Mouse (Mus musculus) left cerebral cortex, postnatal 10 days (tissue): ENCODE data around the gene Txk. TPM values are rescaled to one million over a fixed set of nuclear protein-coding genes. Genes with fewer than 3 reads are reported as not detected.
A peak's percentile ranks its signal among the peaks of the same experiment; 100 is the strongest.

Experiments used
- DNase-seq, 2 experiments: peaks; one replicate each; pipeline ENCODE4 v3.0.0; 2021 to 2022; ENCODE audit warnings: low spot score in 2 of 2, mixed read lengths in 1 of 2; ENCODE audit errors: extremely low spot score in 1 of 2
- intact Hi-C: fragments of 180-260 bp; cut with DNase I; formaldehyde crosslinking; loops from one replicate; pipeline ENCODE4 v1.15.1; 2025
- total RNA-seq, 2 experiments: library from RNA; stranded (reverse); gene quantifications; 2 replicates each; pipeline ENCODE4 v1.2.3; 2021

The Txk gene
- total RNA-seq, 2 experiments from 2014 or later = 0.49 to 0.56 TPM

GRCm38 (mm10) chr5:72656270-72656791 is 96.2 kb downstream of the Txk start:
- intact Hi-C loops = no loop called here

GRCm38 (mm10) chr5:72653068-72653674 is 99.4 kb downstream of the Txk start:
- intact Hi-C loops = no loop called here
- DNase-seq = no peak

More at GRCm38 (mm10) chr5:72656270-72656791, 96.2 kb downstream of the Txk start:
- DNase-seq = no peak

GRCm38 (mm10) chr5:72648987-72649735 is 103.4 kb downstream of the Txk start:
- intact Hi-C loops = no loop called here
- DNase-seq = no peak

- intact Hi-C loops = no loop called here
Observed at GRCm38 (mm10) chr5:72647958-72648595, 104.5 kb downstream of the Txk start.

GRCm38 (mm10) chr5:72647418-72647907 is 105.1 kb downstream of the Txk start, which contains the start of gene Nipal1:
Gene Nipal1, plus strand, starts transcription at chr5:72647795.
- intact Hi-C loops = no loop called here
- peak in 1 of 2 experiments; percentile 53 for DNase-seq

More at GRCm38 (mm10) chr5:72647958-72648595, 104.5 kb downstream of the Txk start:
- no peak for DNase-seq

GRCm38 (mm10) chr5:72646996-72647395 is 105.6 kb downstream of the Txk start:
- intact Hi-C loops = no loop called here
- DNase-seq = no peak

- DNase-seq = no peak
- intact Hi-C loops = no loop called here
Observed at GRCm38 (mm10) chr5:72646131-72646530, 106.4 kb downstream of the Txk start.

Other genes with a start within 250 kb of the Txk start
- under 1 TPM; 0.51 to 0.57 TPM for gene Corin, start 248.3 kb downstream of the Txk start, total RNA-seq
- gene Nfxl1, start 193.1 kb downstream of the Txk start, total RNA-seq = 10 to 100 TPM; 18.1 to 19.1 TPM
- 1 to 10 TPM; 1.2 to 1.6 TPM for gene Zar1, start 171.5 kb downstream of the Txk start, total RNA-seq
- 1 to 10 TPM; 1.7 to 1.9 TPM for gene Gm5868, start 165.2 kb downstream of the Txk start, total RNA-seq
- gene Cnga1, start 108.5 kb downstream of the Txk start, total RNA-seq = not detected
- not detected for gene Nipal1, start 105.0 kb downstream of the Txk start, total RNA-seq
- gene Tec, start 115.7 kb upstream of the Txk start, total RNA-seq = 10 to 100 TPM in 1 of 2 experiments, 1 to 10 TPM in 1; 7.3 to 12.4 TPM
- gene Slain2, start 161.5 kb upstream of the Txk start, total RNA-seq = 10 to 100 TPM; 38.0 to 39.7 TPM
- gene Gm10135, start 221.9 kb upstream of the Txk start, total RNA-seq = not detected